Mouse (Mus musculus): ENCODE data around the gene Yrdc. TPM values are rescaled to one million over a fixed set of nuclear protein-coding genes. Genes with fewer than 3 reads are reported as not detected.

The Yrdc gene
- polyA plus RNA-seq, 1 experiment from 2014 or later: 41.0 TPM

DNA sequence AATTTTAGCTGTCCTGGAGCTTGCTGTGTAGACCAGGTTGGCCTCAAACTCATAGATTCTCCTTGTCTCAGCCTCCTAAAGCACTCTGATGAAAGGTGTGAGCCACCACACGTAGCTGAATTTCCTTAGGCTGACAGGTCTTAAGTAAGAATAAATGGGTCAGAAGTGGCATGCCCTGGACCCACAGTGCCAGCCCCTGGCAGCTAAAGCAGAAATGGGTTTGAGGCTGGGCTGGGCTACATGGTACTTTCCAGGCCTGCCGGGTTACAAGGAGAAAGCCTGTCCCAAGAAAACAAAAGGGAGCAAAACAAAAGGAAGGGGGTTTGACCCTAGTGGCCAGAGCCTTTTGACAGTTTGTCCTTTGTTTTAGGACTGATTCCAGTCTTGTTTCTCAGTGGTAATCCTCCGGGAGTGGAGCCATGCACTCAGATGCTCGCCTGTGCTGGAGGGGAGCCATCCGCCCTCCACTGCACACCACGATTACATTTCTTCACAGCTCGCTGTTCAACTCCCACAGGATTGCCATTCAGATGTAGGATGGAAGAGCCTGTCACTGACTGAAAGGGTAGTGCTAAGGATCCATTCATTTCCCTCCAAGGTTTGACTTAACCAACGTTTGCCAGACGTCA is 39.0 kb upstream of the Yrdc start:
- Histone ChIP-seq H3K4me3 (ENCODE audit: low read depth, low read length) (no peak overlapping the region), H3K36me3 (replicated peaks; ENCODE audit: control insufficient read depth, insufficient read depth, low read depth, low read length) (no peaks in the 10 kb centered on the region; the same call in 1 of the 2 replicates), H3K9ac (replicated peaks; ENCODE audit: low read length) (no peak overlapping the region), H3K4me1 (ENCODE audit: control insufficient read depth, insufficient read depth, low read length) (no peaks in the 10 kb centered on the region), H3K9me3 (replicated peaks; ENCODE audit: control insufficient read depth, low read length) (no peaks in the 10 kb centered on the region), H3K4me2 (ENCODE audit: low read depth, low read length) (no peak overlapping the region), H3K27ac (replicated peaks; ENCODE audit: low read depth, low read length) (no peak overlapping the region), H3K27me3 (ENCODE audit: control insufficient read depth, insufficient read depth, low read length) (no peaks in the 10 kb centered on the region)
- ATAC-seq (replicated peaks; ENCODE audit: insufficient number of reproducible peaks, low FRiP score, low TSS enrichment, low read depth): no peak
- 41% methylated on average over 9 of the region's 9 CpGs for WGBS
- no peak for DNase-seq (ENCODE audit: low spot score)

GRCm38 (mm10) chr4:124815901-124816300 is 34.6 kb upstream of the Yrdc start:
- Histone ChIP-seq H3K4me2 (ENCODE audit: low read depth, low read length) (no peak overlapping the region), H3K36me3 (replicated peaks; ENCODE audit: control insufficient read depth, insufficient read depth, low read depth, low read length) (no peaks in the 10 kb centered on the region), H3K27ac (replicated peaks; ENCODE audit: low read depth, low read length) (no peak overlapping the region), H3K27me3 (ENCODE audit: control insufficient read depth, insufficient read depth, low read length) (no peaks in the 10 kb centered on the region), H3K9ac (replicated peaks; ENCODE audit: low read length) (no peak overlapping the region), H3K9me3 (replicated peaks; ENCODE audit: control insufficient read depth, low read length) (no peaks in the 10 kb centered on the region), H3K4me3 (ENCODE audit: low read depth, low read length) (no peak overlapping the region), H3K4me1 (ENCODE audit: control insufficient read depth, insufficient read depth, low read length) (no peaks in the 10 kb centered on the region)
- no peak for DNase-seq (ENCODE audit: low spot score)
- no peak for ATAC-seq (replicated peaks; ENCODE audit: insufficient number of reproducible peaks, low FRiP score, low TSS enrichment, low read depth)
- WGBS: 98% methylated on average over 11 of the region's 11 CpGs

GRCm38 (mm10) chr4:124817803-124818202 is 32.7 kb upstream of the Yrdc start:
- Histone ChIP-seq H3K4me2 (ENCODE audit: low read depth, low read length) (no peak overlapping the region), H3K27ac (replicated peaks; ENCODE audit: low read depth, low read length) (no peak overlapping the region), H3K4me1 (ENCODE audit: control insufficient read depth, insufficient read depth, low read length) (no peaks in the 10 kb centered on the region), H3K4me3 (ENCODE audit: low read depth, low read length) (no peak overlapping the region), H3K9ac (replicated peaks; ENCODE audit: low read length) (no peak overlapping the region), H3K36me3 (replicated peaks; ENCODE audit: control insufficient read depth, insufficient read depth, low read depth, low read length) (no peaks in the 10 kb centered on the region), H3K9me3 (replicated peaks; ENCODE audit: control insufficient read depth, low read length) (no peaks in the 10 kb centered on the region), H3K27me3 (ENCODE audit: control insufficient read depth, insufficient read depth, low read length) (no peaks in the 10 kb centered on the region)
- peak; percentile 49 for DNase-seq (ENCODE audit: low spot score)
- 0 out of 2 replicates have a peak, but pooled peaks have one; percentile 48 for ATAC-seq (replicated peaks; ENCODE audit: insufficient number of reproducible peaks, low FRiP score, low TSS enrichment, low read depth)
- WGBS: 24% methylated on average over 6 of the region's 6 CpGs

GRCm38 (mm10) chr4:124818832-124819231 is 31.6 kb upstream of the Yrdc start:
- Histone ChIP-seq H3K4me2 (ENCODE audit: low read depth, low read length) (no peak overlapping the region), H3K27me3 (ENCODE audit: control insufficient read depth, insufficient read depth, low read length) (no peaks in the 10 kb centered on the region), H3K4me1 (ENCODE audit: control insufficient read depth, insufficient read depth, low read length) (no peaks in the 10 kb centered on the region), H3K36me3 (replicated peaks; ENCODE audit: control insufficient read depth, insufficient read depth, low read depth, low read length) (no peaks in the 10 kb centered on the region), H3K9me3 (replicated peaks; ENCODE audit: control insufficient read depth, low read length) (no peaks in the 10 kb centered on the region), H3K9ac (replicated peaks; ENCODE audit: low read length) (no peak overlapping the region), H3K27ac (replicated peaks; ENCODE audit: low read depth, low read length) (no peak overlapping the region), H3K4me3 (ENCODE audit: low read depth, low read length) (no peak overlapping the region)
- WGBS: 93% methylated on average over 4 of the region's 4 CpGs
- DNase-seq (ENCODE audit: low spot score) (no peak), ATAC-seq (replicated peaks; ENCODE audit: insufficient number of reproducible peaks, low FRiP score, low TSS enrichment, low read depth) (no peak)

- no peak for DNase-seq (ENCODE audit: low spot score)
- H3K9ac ChIP-seq (replicated peaks; ENCODE audit: low read length): no peak overlapping the region
- H3K27ac ChIP-seq (replicated peaks; ENCODE audit: low read depth, low read length): no peak overlapping the region
- H3K27me3 ChIP-seq (ENCODE audit: control insufficient read depth, insufficient read depth, low read length): no peaks in the 10 kb centered on the region
- no peaks in the 10 kb centered on the region; the same call in 1 of the 2 replicates for H3K36me3 ChIP-seq (replicated peaks; ENCODE audit: control insufficient read depth, insufficient read depth, low read depth, low read length)
- H3K9me3 ChIP-seq (replicated peaks; ENCODE audit: control insufficient read depth, low read length): no peaks in the 10 kb centered on the region
- no peaks in the 10 kb centered on the region for H3K4me1 ChIP-seq (ENCODE audit: control insufficient read depth, insufficient read depth, low read length)
- H3K4me3 ChIP-seq (ENCODE audit: low read depth, low read length): no peak overlapping the region
- ATAC-seq (replicated peaks; ENCODE audit: insufficient number of reproducible peaks, low FRiP score, low TSS enrichment, low read depth): no peak
- WGBS: 91% methylated on average over 6 of the region's 6 CpGs
- H3K4me2 ChIP-seq (ENCODE audit: low read depth, low read length): no peak overlapping the region
These were observed 25.5 kb upstream of the Yrdc start for GRCm38 (mm10) chr4:124824967-124825366.

DNA sequence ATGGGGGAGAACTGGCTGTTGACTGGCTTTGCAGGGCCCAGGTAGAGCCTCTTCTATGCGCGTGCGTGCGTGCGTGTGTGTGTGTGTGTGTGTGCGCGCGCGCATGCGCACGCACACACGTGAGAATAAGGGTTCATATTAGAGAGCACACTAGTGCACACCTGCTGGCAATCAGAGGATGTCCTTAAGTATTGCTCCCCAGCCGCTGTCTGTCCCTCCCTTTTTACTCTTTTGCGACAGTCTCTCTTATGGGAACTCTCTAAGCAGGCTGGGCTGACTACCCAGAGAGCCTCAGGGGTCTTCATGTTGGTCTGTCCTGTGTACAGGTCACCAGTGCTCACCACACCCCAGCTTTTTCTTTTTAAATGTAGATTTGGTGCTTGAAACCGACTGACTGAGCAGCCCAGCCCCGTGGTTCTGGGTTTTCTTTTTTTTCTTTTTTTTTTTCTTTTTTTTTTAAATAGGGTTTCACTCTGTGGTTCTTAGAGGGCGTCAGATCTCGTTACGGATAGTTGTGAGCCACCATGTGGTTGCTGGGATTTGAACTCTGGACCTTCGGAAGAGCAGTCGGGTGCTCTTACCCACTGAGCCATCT is 25.0 kb upstream of the Yrdc start:
- DNase-seq (ENCODE audit: low spot score) (no peak), ATAC-seq (replicated peaks; ENCODE audit: insufficient number of reproducible peaks, low FRiP score, low TSS enrichment, low read depth) (no peak)
- H3K4me2 ChIP-seq (ENCODE audit: low read depth, low read length): no peak overlapping the region
- H3K4me1 ChIP-seq (ENCODE audit: control insufficient read depth, insufficient read depth, low read length): no peaks in the 10 kb centered on the region
- no peak overlapping the region for H3K9ac ChIP-seq (replicated peaks; ENCODE audit: low read length)
- no peaks in the 10 kb centered on the region for H3K9me3 ChIP-seq (replicated peaks; ENCODE audit: control insufficient read depth, low read length)
- WGBS: 95% methylated on average over 21 of the region's 21 CpGs
- H3K27me3 ChIP-seq (ENCODE audit: control insufficient read depth, insufficient read depth, low read length): no peaks in the 10 kb centered on the region
- no peak overlapping the region for H3K4me3 ChIP-seq (ENCODE audit: low read depth, low read length)
- H3K36me3 ChIP-seq (replicated peaks; ENCODE audit: control insufficient read depth, insufficient read depth, low read depth, low read length): no peaks in the 10 kb centered on the region; the same call in 1 of the 2 replicates
- H3K27ac ChIP-seq (replicated peaks; ENCODE audit: low read depth, low read length): no peak overlapping the region

GRCm38 (mm10) chr4:124829671-124830070 is 20.8 kb upstream of the Yrdc start:
- Histone ChIP-seq H3K27ac (replicated peaks; ENCODE audit: low read depth, low read length) (no peak overlapping the region), H3K4me2 (ENCODE audit: low read depth, low read length) (no peak overlapping the region), H3K36me3 (replicated peaks; ENCODE audit: control insufficient read depth, insufficient read depth, low read depth, low read length) (no peaks in the 10 kb centered on the region; the same call in 1 of the 2 replicates), H3K27me3 (ENCODE audit: control insufficient read depth, insufficient read depth, low read length) (no peaks in the 10 kb centered on the region), H3K9me3 (replicated peaks; ENCODE audit: control insufficient read depth, low read length) (no peaks in the 10 kb centered on the region), H3K4me3 (ENCODE audit: low read depth, low read length) (no peak overlapping the region), H3K4me1 (ENCODE audit: control insufficient read depth, insufficient read depth, low read length) (no peaks in the 10 kb centered on the region), H3K9ac (replicated peaks; ENCODE audit: low read length) (no peak overlapping the region)
- ATAC-seq (replicated peaks; ENCODE audit: insufficient number of reproducible peaks, low FRiP score, low TSS enrichment, low read depth): no peak
- WGBS: 87% methylated on average over 5 of the region's 5 CpGs
- no peak for DNase-seq (ENCODE audit: low spot score)

- H3K9me3 ChIP-seq (replicated peaks; ENCODE audit: control insufficient read depth, low read length): no peaks in the 10 kb centered on the region
- WGBS: 93% methylated on average over 10 of the region's 10 CpGs
- ATAC-seq (replicated peaks; ENCODE audit: insufficient number of reproducible peaks, low FRiP score, low TSS enrichment, low read depth): no peak
- no peak overlapping the region for H3K9ac ChIP-seq (replicated peaks; ENCODE audit: low read length)
- no peaks in the 10 kb centered on the region; the same call in 1 of the 2 replicates for H3K36me3 ChIP-seq (replicated peaks; ENCODE audit: control insufficient read depth, insufficient read depth, low read depth, low read length)
- H3K4me1 ChIP-seq (ENCODE audit: control insufficient read depth, insufficient read depth, low read length): no peaks in the 10 kb centered on the region
- DNase-seq (ENCODE audit: low spot score): no peak
- H3K4me2 ChIP-seq (ENCODE audit: low read depth, low read length): no peak overlapping the region
- no peak overlapping the region for H3K27ac ChIP-seq (replicated peaks; ENCODE audit: low read depth, low read length)
- H3K27me3 ChIP-seq (ENCODE audit: control insufficient read depth, insufficient read depth, low read length): no peaks in the 10 kb centered on the region
- no peak overlapping the region for H3K4me3 ChIP-seq (ENCODE audit: low read depth, low read length)
These were observed 17.7 kb upstream of the Yrdc start for GRCm38 (mm10) chr4:124832796-124833195.

All from embryonic facial prominence, embryonic 11.5 days (tissue).